Mouse (Mus musculus): ENCODE data around the gene Rims4.

- no peak for TF ChIP-seq CTCF (IDR thresholded peaks at IDR 0.05; ENCODE audit: borderline replicate concordance, extremely low read depth, insufficient read depth, insufficient read length)
- no peak for TF ChIP-seq POLR2A (IDR thresholded peaks at IDR 0.05; ENCODE audit: borderline replicate concordance, extremely low read depth, insufficient read depth, insufficient read length, poor library complexity, severe bottlenecking)
Observed at GRCm38 (mm10) chr2:163893446-163894370, 24.8 kb downstream of the Rims4 start.

Data from brain, embryonic 14.5 days (tissue).